Mouse (Mus musculus): ENCODE data around the gene Spdye4c.

DNA sequence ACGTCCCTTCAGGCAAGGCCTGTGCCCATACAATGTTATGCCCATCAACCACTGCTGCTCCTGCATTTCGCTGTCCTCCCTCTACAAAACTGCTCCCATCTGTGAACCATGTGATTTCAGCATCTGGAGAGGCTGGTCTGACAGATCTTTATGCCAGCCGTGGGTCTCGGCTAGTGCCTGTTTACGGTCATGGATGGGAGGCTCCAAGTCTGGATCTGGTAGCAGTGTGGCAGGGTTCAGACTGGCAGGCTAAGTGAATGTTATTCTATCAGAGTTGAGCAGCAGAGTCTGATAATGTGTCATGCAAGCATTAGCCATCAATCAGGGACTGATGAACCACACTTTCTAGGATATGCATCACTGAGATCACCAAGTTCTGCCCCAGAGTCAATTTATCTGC lies 8.1 kb upstream of the Spdye4c start:
- TF ChIP-seq CTCF (IDR thresholded peaks at IDR 0.05; ENCODE audit: borderline replicate concordance, insufficient read depth, low read length) (no peak), POLR2A (IDR thresholded peaks at IDR 0.05; ENCODE audit: low read depth, low read length) (no peak)

All from embryonic fibroblast, embryonic 13.5 days (primary cell).